Mouse (Mus musculus): Measurements from ENCODE around the gene Mgat5.

Gene Mgat5

DNA sequence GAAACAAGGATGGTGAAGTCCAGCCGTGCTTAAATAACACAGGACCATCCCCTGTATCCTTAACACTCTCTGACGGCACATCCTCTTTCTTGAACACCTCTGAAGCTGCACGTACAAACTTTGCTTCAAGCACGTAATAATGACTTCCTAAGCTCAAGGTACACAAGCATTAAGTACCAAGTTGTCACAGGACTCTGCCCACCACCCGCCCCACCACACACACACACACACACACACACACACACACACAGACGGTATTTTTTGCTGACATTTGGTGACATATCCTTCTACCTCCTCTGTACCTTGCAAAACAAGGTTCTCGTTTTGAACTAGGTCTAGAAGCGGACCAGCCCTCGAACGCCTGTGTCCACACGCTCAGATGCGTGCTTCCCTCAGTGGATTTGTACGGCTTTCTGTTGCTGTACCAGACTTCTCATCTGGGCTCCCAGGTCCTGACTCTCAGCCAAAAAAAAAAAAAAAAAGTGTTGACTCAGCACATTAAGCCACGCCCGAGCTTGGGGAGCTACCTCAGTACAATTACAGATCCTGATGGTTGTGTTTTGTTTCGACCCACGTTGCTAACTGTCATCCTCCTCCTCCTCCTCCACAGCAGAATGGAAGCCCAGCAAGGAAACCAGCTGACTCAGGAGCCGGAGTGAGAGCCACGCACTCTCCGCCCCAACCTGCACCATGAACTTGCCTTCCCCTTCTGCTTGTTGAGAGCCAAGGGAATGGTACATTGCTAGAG, 101.4 kb downstream of the Mgat5 start:
- DNase-seq (ENCODE audit: low spot score in 2 of 2), result no peak

DNA sequence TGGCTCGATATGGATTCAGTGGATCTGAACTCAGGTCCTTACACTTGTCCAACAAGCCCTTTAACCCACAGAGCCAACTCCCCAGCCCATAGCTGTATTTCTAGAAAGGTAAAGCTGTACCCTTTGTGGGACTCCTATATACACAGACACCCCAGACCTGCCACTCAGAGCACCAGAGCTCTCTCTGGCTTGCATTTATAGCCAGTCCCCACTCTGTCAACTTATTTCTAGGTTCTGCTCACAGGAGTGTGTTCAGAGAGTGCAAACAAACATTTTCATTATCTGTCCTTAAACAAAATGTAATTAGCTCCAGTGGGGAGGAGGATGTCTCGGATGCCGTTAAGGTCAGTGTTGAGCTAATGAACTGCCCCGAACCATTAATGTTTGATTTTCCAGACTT, 102.5 kb downstream of the Mgat5 start:
- no peak for DNase-seq (ENCODE audit: low spot score in 2 of 2)

GRCm38 (mm10) chr1:127308207-127308725, 103.5 kb downstream of the Mgat5 start:
- no peak for DNase-seq (ENCODE audit: low spot score in 2 of 2)

GRCm38 (mm10) chr1:127308989-127309701, 104.3 kb downstream of the Mgat5 start:
- DNase-seq (ENCODE audit: low spot score in 2 of 2), result no peak

- no peak for DNase-seq (ENCODE audit: low spot score in 2 of 2)
These were observed 105.2 kb downstream of the Mgat5 start for GRCm38 (mm10) chr1:127310011-127310410.

- DNase-seq (ENCODE audit: low spot score in 2 of 2), result no peak
These were observed 105.9 kb downstream of the Mgat5 start for GRCm38 (mm10) chr1:127310703-127311102.

DNA sequence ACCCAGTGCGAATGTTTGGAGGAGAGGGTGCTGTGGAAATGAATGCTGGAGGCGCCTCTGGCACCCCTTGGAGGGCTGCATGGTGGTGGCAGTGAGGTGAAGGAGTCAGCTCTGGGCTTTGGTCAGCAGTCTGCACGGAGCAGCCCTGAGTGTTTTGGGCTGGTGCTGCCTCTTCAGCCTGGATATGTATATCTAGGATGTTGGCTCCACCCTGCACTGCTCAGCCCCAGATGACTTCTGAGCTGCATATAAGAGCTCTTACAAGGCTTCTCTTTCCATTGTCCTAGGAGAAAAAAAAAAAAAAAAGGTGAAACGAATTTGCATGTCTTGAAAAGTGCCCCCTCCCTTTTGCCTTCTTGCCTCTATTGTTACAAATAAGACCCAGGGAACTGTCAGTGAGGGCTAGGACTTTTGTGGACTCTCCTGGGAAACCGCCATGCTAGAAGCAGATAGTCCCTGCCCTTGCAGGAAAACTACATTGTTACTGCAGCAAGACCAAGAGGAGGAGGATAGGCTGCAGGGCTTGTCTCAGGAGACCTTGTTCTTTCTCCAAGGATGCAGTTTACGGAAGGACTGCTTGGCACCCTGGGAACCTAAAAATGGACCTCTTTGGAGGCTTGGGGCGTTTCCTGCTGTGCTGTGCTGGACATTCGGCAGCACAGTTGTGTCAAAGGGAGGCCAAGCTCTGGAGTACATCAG, 109.0 kb downstream of the Mgat5 start:
- no peak for DNase-seq (ENCODE audit: low spot score in 2 of 2)

GRCm38 (mm10) chr1:127315763-127316627, 111.2 kb downstream of the Mgat5 start:
- DNase-seq (ENCODE audit: low spot score in 2 of 2), result no peak

DNA sequence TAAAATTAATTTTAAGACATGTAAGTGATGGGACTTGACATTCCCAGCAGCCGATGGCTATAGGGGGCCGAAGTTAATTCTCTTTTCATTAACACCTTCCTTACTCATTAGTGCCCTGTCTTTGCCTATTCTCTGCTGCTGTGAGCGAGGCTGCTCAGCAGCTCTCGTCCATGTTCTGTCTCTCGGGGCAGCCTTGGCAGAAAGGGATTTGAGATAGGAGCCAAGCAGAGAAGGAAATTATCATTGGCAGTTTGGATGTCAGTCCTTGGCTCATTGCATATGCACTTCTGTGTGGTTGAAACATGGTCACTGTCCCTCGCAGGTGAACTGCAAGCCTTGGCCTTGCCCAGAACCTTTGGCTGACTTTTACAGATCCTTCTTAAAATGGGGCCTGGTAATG, 111.8 kb downstream of the Mgat5 start:
- DNase-seq (ENCODE audit: low spot score in 2 of 2), result no peak

- DNase-seq (ENCODE audit: low spot score in 2 of 2), result no peak
These were observed 112.7 kb downstream of the Mgat5 start for GRCm38 (mm10) chr1:127317541-127317940.

DNA sequence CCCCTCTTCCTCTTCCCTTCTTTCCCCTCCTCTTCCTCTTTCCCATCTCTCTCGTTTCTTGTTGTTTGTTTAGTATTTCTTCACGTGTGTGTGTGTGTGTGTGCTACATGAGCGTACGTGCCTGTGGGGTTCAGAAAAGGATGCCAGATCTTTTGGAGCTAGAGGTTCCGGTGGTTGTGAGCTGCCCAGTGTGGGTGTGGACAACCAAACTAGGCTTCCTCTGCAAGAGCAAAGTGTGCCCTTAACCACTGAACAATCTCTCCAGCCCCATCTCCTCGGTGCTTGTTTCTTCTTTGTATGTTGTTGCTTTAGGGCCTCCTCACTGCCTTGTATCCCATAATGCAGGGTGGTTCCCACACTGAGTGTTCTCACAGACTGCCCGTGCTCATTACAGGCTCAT, 113.7 kb downstream of the Mgat5 start:
- DNase-seq (ENCODE audit: low spot score in 2 of 2), result no peak

GRCm38 (mm10) chr1:127319768-127320167, 115.0 kb downstream of the Mgat5 start:
- DNase-seq (ENCODE audit: low spot score in 2 of 2), result no peak

DNA sequence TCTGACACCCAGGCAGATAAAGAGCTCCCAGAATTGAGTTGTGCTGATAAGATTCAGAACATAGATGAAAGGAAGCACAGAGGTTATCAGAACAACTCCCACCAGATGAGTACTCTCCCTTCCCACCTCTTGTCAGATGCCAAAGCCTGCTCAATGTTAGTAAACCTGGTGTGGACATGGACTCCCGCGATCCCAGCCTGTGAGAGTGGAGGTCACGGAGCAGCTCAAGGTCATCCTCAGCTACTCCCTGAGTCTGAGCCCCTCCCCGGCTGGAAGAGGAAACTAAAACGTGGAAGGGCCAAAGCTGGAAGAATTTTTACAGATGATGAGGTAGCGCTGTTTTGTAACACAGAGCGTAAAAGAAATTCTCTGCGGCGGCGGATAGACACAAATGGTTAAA, 116.1 kb downstream of the Mgat5 start:
- DNase-seq (ENCODE audit: low spot score in 2 of 2), result no peak

- no peak for DNase-seq (ENCODE audit: low spot score in 2 of 2)
These were observed 116.8 kb downstream of the Mgat5 start for GRCm38 (mm10) chr1:127321638-127322037.

DNA sequence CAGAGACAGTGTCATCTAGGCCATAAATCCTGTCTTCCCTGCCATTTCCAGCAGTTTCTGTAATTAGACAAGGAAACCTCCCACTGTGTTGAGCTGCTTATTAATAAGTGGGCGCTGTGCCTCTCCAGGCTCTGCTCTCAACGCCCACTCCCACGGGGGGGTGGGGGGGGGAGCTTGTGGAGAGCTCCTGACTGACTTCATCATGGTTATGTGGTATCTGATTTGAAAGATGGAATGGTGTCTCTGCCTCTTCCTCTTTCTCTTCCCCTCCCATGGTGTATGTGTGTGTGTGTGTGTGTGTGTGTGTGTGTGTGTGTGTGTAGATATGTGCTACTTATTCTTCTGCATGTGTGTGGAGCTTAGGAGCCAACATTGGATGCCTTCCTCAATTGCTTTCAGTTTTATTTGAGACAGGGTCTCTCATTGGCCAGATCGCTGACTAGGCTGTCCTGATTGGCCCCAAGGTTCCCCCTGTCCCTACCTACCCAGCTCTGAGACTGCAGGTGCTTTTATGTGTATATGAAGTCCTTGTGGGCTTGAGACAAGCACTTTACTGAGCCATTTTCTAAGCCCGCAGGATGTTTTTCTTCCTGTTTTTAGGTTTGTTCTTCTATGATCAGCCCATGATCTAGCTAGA, 117.5 kb downstream of the Mgat5 start:
- no peak for DNase-seq (ENCODE audit: low spot score in 2 of 2)

DNA sequence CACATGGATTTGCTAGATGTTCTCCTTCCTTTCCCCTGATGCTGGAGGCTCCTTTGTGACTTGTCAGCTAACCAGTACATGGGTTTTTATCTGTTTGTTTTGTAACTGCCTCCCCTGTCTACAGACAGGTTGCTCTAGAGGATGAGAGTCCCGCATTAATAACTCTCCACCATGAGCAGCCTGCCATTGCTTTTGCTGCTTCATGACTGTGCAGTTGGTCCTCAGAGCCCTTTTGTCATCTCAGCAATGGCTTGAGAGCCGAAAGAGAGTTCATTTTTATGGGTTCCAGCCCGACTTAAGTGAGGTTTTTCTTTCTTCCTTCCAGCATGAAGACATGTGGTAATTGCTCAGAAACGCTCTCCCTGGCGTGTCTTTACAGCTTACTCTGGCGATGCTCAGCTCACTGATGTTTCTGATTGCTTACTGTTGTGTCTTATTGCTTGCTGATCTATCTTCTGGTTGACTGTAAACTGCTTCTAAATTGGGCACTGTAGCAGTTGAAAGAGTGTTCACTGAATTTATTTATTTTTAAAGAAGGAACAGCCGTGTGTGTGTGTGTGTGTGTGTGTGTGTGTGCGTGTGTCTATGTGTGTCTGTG, 120.9 kb downstream of the Mgat5 start:
- no peak for DNase-seq (ENCODE audit: low spot score in 2 of 2)

DNA sequence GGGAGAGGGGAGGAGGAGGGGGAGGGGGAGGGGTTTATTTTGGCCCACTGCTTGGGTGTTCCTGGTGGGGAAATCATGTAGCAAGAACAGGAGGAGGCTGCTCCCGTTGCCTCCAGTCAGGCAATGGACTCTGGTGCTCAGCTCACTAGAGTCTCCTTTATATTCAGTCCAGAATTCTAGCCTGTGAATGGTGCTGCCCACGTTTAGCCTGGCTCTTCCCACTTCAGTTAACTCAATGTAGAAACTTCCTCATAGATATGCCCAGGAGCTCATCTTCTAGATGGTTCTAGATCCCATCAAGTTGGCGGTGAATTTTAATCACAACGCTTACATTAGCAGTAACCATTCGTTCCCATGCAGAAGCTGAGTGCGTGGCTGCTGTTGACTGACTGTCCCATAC, 123.0 kb downstream of the Mgat5 start:
- no peak for DNase-seq (ENCODE audit: low spot score in 2 of 2)

DNA sequence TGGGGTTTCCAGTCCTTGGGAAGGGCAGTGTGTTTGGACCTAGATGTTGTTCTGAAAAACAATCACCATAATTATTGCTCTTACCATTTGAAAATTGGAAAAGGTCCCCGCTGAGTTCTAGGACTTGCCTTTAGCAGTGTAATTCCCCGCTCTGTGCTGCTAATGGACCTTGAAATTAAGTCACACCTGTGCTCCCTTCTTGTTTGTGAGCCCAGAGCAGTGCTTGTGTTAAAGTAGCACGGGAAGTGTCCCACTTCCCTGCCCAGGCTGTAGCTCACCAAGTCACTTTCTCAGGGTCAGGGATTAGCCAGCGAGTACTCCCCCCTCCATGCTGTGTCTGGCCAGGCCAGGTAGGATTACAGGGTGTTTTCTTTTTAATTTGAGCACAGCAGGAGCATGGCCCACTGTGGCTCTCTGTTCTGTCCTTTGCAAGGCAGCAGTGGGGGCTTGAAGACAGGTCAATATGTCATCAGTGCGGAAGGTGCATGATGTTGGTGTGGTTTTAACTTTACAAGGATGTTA, 123.6 kb downstream of the Mgat5 start:
- DNase-seq (ENCODE audit: low spot score in 2 of 2), result no peak

- DNase-seq (ENCODE audit: low spot score in 2 of 2), result peak in 1 of 2 experiments; percentile 22
These were observed 125.0 kb downstream of the Mgat5 start for GRCm38 (mm10) chr1:127329810-127330209.

DNA sequence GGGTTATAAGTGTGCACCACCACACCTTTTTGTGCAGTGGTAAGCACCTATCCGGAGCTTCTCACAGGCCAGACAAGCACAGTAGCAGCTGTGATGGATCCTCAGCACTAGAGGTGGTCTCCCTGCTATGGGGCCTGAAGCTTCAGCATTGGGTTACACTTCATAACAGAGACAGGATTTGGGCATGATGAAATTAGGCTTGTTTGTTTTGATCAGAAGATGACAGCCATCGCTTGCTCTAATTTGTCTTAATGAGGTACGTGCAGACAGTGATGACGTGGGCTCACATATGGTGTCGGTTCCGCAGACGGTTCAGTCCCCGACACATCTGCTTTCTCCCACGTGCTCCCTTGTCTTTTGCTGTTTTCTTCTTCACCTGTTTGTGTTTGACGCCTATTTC, 132.9 kb downstream of the Mgat5 start:
- no peak for DNase-seq (ENCODE audit: low spot score in 2 of 2)

Measured in right cerebral cortex, postnatal 10 days (tissue).